Mouse (Mus musculus) cerebellum, adult 2 months (tissue): ENCODE measurements at regions not wholly inside any gene's neighbourhood (a gene's known extent, or its start where the extent isn't known, plus 50 kb on each side); places are given as distances from the start of the nearest gene placed in this dataset.

Source experiments
- DNase-seq, 2 experiments: peaks; one replicate each; pipeline ENCODE4 v3.0.0; 2021
- H3K27ac ChIP-seq: fragments of 200-500 bp; 2 replicates; pipeline ENCODE4 v1.5.1; 2012; ENCODE audit warnings: low read length, control low read depth, inconsistent platforms; ENCODE audit not compliant: insufficient read depth
- H3K27me3 ChIP-seq: fragments of 200-500 bp; 2 replicates; pipeline ENCODE4 v1.6.1; 2012; ENCODE audit warnings: inconsistent platforms, mild to moderate bottlenecking, low read length, moderate library complexity; ENCODE audit not compliant: control insufficient read depth, insufficient read depth
- H3K4me1 ChIP-seq: fragments of 200-500 bp; 2 replicates; pipeline ENCODE4 v1.6.1; 2011; ENCODE audit warnings: low read length; ENCODE audit not compliant: control insufficient read depth, insufficient read depth
- H3K4me3 ChIP-seq: fragments of 200-500 bp; replicated peaks from 2 replicates; pipeline ENCODE3; 2011; ENCODE audit warnings: mild to moderate bottlenecking, low read depth, low read length, control low read depth; ENCODE audit not compliant: insufficient read depth
- CTCF ChIP-seq: fragments of 200-500 bp; IDR thresholded peaks from 2 replicates; pipeline ENCODE4 v1.5.1; 2011; ENCODE audit warnings: low read depth, mild to moderate bottlenecking, control low read depth, low read length, moderate library complexity, borderline replicate concordance; ENCODE audit not compliant: insufficient read depth
- POLR2A ChIP-seq: fragments of 200-500 bp; IDR thresholded peaks from 2 replicates; pipeline ENCODE4 v1.6.1; 2011; ENCODE audit warnings: low read length, control low read depth, borderline replicate concordance; ENCODE audit not compliant: insufficient read depth
- WGBS: fragments of 180-500 bp; shearing (Covaris S2); methylation state at CpG from one replicate; pipeline ENCODE4 v1.1.7; 2018; 5-methylcytosine and 5-hydroxymethylcytosine counted together

DNA sequence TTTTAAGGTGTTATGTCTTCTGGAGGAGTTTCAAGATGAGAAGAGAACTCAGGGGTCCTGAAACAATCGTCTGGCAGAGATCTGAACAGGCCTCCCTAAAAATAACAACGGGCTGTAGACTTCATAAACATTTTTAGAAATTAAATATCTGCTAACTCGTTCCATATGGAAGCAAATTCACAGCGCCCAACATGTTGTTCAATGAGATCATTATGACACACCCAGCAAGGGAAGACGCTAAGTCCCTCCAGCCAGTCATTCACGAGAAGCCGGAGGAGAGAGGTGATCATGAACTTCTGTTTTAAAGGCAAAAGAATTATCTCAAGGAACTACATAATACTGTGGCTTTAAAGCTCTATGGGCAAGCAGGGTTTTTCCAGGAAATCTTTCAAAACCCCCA, 334.8 kb downstream of the Efna5 start:
- TF ChIP-seq CTCF (no peak), POLR2A (no peak)
- DNase-seq, result no peak
- 93% methylated on average over 7 of the region's 7 CpGs for WGBS
- Histone ChIP-seq H3K4me1 (no peaks in the 10 kb centered on the region), H3K27me3 (no peaks in the 10 kb centered on the region), H3K4me3 (no peak overlapping the region), H3K27ac (no peak overlapping the region)

DNA sequence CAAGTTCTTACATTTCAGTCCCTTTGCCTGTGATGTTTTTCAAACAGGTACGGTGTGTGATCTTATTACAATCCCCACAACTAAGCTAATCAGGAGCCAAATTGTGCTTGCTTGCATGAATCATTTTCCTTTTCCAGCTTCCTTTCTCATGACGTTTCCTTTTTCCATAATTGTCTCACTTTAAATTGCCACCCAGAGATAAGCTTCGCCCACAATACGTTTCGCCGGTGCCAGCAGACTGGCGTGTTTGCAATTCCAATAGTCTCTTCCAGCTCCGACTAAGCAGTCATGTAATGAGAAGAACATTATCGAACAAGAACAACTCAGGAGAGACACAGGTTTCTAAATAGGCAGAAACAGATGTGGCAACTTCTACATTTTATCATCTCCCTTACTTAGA, 335.8 kb downstream of the Efna5 start:
- Histone ChIP-seq H3K27ac (no peak overlapping the region), H3K27me3 (no peaks in the 10 kb centered on the region), H3K4me3 (no peak overlapping the region), H3K4me1 (no peaks in the 10 kb centered on the region)
- WGBS, result 58% methylated on average over 9 of the region's 9 CpGs
- DNase-seq, result no peak
- TF ChIP-seq CTCF, result no peak
- TF ChIP-seq POLR2A, result no peak

DNA sequence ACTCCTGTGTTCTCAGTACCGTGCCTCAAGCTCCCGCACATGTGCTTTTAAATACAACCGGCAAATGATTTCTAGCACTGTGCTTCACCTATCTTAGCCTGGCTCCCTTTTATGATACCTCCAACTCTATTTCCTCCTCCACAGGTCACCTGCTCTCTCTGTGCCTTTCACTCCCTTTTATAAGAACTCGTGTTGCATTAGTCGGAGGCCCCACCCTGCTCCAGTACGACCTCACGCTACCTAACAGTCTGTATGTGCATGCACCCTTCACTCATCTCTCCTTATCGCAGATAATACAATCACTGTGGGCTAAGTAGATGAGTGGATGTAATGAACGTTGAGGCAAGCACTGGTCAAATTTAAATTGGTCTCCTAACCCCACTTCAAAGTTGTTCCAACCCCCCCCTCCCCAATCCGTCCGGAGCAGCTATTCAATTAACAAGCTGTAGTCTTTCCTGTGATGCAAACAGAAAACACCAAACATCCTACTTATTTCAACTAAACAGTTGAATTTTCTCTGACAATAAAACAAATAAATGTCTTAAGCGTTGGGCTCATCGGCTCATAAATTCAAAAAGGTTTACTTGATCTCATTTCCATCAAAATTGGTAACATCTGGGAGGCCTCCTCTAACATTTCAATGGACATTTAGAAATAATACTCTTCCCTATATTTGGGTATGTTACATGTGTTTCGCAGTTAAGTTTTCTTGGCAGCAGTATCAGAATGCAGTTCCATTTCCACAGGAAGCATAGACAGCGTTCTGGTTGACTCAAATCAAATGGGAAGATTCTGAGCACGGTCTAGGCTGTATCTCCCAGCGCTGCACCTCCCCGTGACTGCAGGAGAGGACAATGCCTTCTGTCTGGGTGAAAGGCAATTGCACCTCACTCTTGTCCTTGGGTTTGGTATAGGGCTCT, 337.8 kb downstream of the Efna5 start:
- H3K4me1 ChIP-seq, result no peaks in the 10 kb centered on the region
- no peak overlapping the region for H3K4me3 ChIP-seq
- H3K27me3 ChIP-seq, result no peaks in the 10 kb centered on the region
- no peak overlapping the region for H3K27ac ChIP-seq
- TF ChIP-seq CTCF (no peak), POLR2A (no peak)
- 89% methylated on average over 18 of the region's 18 CpGs for WGBS
- DNase-seq, result no peak

DNA sequence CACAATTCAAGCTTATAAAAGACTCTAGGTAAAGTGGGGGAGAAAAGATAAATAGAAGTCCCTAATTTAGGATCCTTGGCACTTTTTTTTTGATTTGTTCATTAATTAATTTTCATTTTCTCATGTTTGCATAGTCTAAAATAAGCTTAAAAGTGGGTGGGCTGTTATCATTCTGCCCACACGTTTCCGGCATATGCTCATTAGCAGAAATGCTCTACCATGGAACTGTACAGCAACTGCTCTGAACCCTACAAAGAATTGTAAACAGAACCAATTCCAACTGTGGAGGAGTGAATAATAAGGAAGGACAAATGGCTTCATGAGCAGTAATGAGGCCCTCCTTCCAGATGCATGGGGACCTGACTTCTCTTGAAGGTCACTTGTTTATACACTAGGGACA, 351.2 kb downstream of the Efna5 start:
- WGBS, result 85% methylated on average over 2 of the region's 2 CpGs
- H3K27ac ChIP-seq, result no peak overlapping the region
- no peak for DNase-seq
- H3K27me3 ChIP-seq, result no peaks in the 10 kb centered on the region
- no peaks in the 10 kb centered on the region for H3K4me1 ChIP-seq
- TF ChIP-seq CTCF (no peak), POLR2A (no peak)
- H3K4me3 ChIP-seq, result no peak overlapping the region

DNA sequence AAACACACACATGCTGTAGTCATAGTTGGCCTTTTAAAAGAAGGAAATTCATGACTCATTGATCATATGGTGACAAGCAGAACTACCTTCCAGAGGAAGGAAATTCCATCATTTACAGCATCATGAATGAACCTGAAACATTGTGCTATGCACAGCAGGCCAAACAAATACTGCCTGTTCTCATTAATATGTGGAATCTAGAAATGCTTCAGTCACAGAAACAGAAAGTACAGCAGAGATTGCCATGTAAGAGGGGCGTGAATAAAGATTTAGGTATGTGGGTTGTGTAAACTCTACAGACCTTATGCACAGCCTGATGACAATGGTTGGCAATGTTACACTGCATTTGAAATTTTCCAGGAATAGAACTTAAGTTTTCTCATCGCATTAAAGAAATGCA, 353.6 kb downstream of the Efna5 start:
- Histone ChIP-seq H3K4me1 (no peaks in the 10 kb centered on the region), H3K27me3 (no peaks in the 10 kb centered on the region), H3K27ac (no peak overlapping the region), H3K4me3 (no peak overlapping the region)
- WGBS, result 88% methylated on average over 2 of the region's 2 CpGs
- DNase-seq, result no peak
- no peak for TF ChIP-seq POLR2A
- no peak for TF ChIP-seq CTCF

DNA sequence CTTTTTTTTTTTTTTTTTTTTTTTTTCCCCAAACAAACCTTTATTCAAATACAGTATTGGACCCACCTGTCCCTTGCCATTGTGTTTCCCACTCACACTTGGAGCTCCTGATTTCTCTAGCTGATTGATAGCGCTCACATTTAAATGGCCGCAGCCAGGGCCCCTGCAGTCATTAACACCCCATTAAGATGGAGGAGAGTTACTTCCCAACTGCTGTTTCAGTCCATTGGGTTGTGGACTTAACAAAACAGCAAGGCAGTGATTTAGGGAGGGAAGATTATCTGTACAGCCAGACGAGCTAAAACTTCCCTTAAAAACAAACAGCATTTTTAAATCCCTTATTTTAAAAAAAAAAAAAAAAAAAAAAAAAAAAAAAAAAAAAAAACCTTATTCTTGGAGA, 367.5 kb downstream of the Efna5 start:
- Histone ChIP-seq H3K27ac (no peak overlapping the region), H3K27me3 (no peaks in the 10 kb centered on the region; the same call in 1 of the 2 replicates), H3K4me1 (no peaks in the 10 kb centered on the region), H3K4me3 (no peak overlapping the region)
- TF ChIP-seq CTCF (no peak), POLR2A (no peak)
- DNase-seq, result no peak
- WGBS, result 87% methylated on average over 3 of the region's 3 CpGs

DNA sequence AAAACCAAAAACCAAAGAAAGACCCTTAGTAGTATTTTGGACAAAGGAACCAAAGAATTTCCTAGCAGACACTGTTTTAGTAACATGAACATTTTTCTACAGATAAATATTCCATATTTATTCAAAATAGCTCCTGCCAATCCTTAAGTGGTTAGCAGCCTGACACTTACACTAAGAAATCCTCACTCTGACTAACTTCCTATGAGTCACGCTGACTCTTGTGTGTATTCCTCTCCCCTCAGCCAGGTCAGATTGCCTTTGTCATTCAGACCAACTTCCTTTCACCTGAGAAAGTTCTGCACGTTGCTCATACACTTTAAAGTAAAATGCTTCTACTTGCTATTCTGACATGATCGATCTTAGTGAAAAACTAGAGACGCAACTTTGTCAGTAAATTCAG, 370.9 kb downstream of the Efna5 start:
- peaks cover 3% of the 10 kb centered on the region; the same call in 1 of the 2 replicates for H3K4me1 ChIP-seq
- WGBS, result 93% methylated on average over 4 of the region's 4 CpGs
- no peak overlapping the region for H3K4me3 ChIP-seq
- no peak for DNase-seq
- no peak for TF ChIP-seq CTCF
- no peak for TF ChIP-seq POLR2A
- H3K27me3 ChIP-seq, result no peaks in the 10 kb centered on the region; the same call in 1 of the 2 replicates
- no peak overlapping the region for H3K27ac ChIP-seq
